ENCODE assay signal across 19 mouse cellular contexts in the genomic region with DNA sequence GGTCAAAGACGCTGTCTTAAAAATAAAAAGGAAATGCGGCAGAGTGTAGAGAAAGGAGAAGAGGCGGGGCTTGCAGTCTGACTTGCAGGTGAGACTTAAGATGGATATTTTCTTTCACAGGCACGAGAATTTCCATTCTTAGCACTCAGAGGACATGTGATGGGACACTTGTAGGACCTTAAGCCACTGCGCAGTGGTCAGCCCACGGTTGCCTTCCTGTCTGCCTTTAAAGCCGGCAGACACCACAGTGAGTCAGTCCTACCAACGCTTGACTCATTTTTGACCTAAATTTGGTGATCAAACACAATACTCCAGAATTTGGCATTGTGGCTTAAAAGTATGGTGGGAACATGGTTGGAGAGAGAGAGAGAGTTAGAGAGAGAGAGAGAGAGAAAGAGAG. TPM values are rescaled to one million over a fixed set of nuclear protein-coding genes. Genes with fewer than 3 reads are reported as not detected.
A peak's percentile ranks its signal among the peaks of the same experiment; 100 is the strongest.
DNase-seq lines count a peak whose midpoint lies in the region; ATAC-seq and TF ChIP-seq lines count a peak whose summit lies in the region.
"Had no signal": no experiment of that assay in that cellular context is flagged by ENCODE, and none has a peak within 500 bp of the region (broad histone marks: within the 10 kb centered on the region; RNA-seq: fewer than 3 reads in every experiment).

No protein-coding gene starts in this region.

- no peak overlapping the region for H3K27ac ChIP-seq in CH12.LX (ENCODE audit: insufficient read depth, low read depth)
- H3K27ac ChIP-seq in midbrain, embryonic 11.5 days (ENCODE audit: low read depth, low read length): no peak overlapping the region
- H3K27ac ChIP-seq: forebrain, embryonic 13.5 days; heart, embryonic 10.5 days; limb, embryonic 13.5 days; liver, embryonic 12.5 days; midbrain, embryonic 10.5 days had no signal

- H3K27me3 ChIP-seq in CH12.LX (replicated peaks): no peaks in the 10 kb centered on the region
- H3K27me3 ChIP-seq in splenic B cell, adult 2 months (ENCODE audit: control insufficient read depth, insufficient read depth, low read length, poor library complexity, severe bottlenecking): no peaks in the 10 kb centered on the region
- no peaks in the 10 kb centered on the region for H3K27me3 ChIP-seq in midbrain, embryonic 11.5 days (ENCODE audit: control insufficient read depth, insufficient read depth, low read length)
- H3K27me3 ChIP-seq: forebrain, embryonic 13.5 days; limb, embryonic 13.5 days had no signal

- peak; percentile 7; the same call in 1 of the 2 replicates for TF ChIP-seq EP300 in CH12.LX (IDR thresholded peaks at IDR 0.05; ENCODE audit: low read length)

- peak; percentile 38; the same call in 1 of the 2 replicates for ATAC-seq in megakaryocyte, adult 5-6 weeks (ENCODE audit: poor library complexity, severe bottlenecking)
- ATAC-seq in midbrain, embryonic 11.5 days (ENCODE audit: low FRiP score): no peak
- ATAC-seq in erythroid progenitor cell, adult 5-6 weeks (replicated peaks; ENCODE audit: low FRiP score, poor library complexity, severe bottlenecking): no peak
- ATAC-seq: forebrain, embryonic 13.5 days; hindbrain, embryonic 16.5 days; intestine, postnatal 0 days; liver, embryonic 12.5 days had no signal

- H3K4me3 ChIP-seq in CH12.LX (replicated peaks in 1 of 3; ENCODE audit: low read depth in 2 of 3, low read length in 2 of 3, poor library complexity in 1 of 3): no peak overlapping the region
- no peak overlapping the region for H3K4me3 ChIP-seq in midbrain, embryonic 11.5 days (ENCODE audit: low read depth, low read length)
- H3K4me3 ChIP-seq: forebrain, embryonic 13.5 days; heart, embryonic 10.5 days; limb, embryonic 13.5 days; liver, embryonic 12.5 days; midbrain, embryonic 10.5 days had no signal

- no peak for TF ChIP-seq RAD21 in CH12.LX (IDR thresholded peaks at IDR 0.05; ENCODE audit: low read depth, low read length)

- TF ChIP-seq CTCF in CH12.LX (conservative IDR thresholded peaks at IDR 0.05 in 1 of 2, IDR thresholded peaks at IDR 0.05 in 1 of 2; ENCODE audit: low read depth in 2 of 2, low read length in 2 of 2): no peak

- H3K36me3 ChIP-seq in CH12.LX (replicated peaks in 1 of 2; ENCODE audit: control insufficient read depth in 1 of 2, insufficient read depth in 1 of 2, low read length in 1 of 2): no peaks in the 10 kb centered on the region
- no peaks in the 10 kb centered on the region for H3K36me3 ChIP-seq in splenic B cell, adult 2 months (ENCODE audit: control insufficient read depth, insufficient read depth, low read length, poor library complexity, severe bottlenecking)
- no peaks in the 10 kb centered on the region for H3K36me3 ChIP-seq in midbrain, embryonic 11.5 days (ENCODE audit: control insufficient read depth, insufficient read depth, low read length)
- H3K36me3 ChIP-seq: heart, embryonic 10.5 days; limb, embryonic 13.5 days; liver, embryonic 12.5 days; midbrain, embryonic 10.5 days had no signal

- peak overlapping the region; percentile 38 for H3K4me2 ChIP-seq in CH12.LX (ENCODE audit: insufficient read depth, low read depth, poor library complexity, severe bottlenecking)
- no peak overlapping the region for H3K4me2 ChIP-seq in midbrain, embryonic 11.5 days
- H3K4me2 ChIP-seq: forebrain, embryonic 13.5 days; limb, embryonic 13.5 days; liver, embryonic 12.5 days had no signal

- DNase-seq in A20 (ENCODE audit: low read depth, low spot score) (peak; percentile 32), CH12.LX (ENCODE audit: extremely low read depth) (no peak)
- peak; percentile 27 for DNase-seq in splenic B cell, adult 2 months (ENCODE audit: low read depth, low spot score)
- DNase-seq in midbrain, embryonic 11.5 days (ENCODE audit: low spot score, missing footprints): no peak
- no peak for DNase-seq in right cerebral cortex, postnatal 14 days
- DNase-seq: cerebellum, adult 11 months; cerebellum, adult 9-11 months; kidney, postnatal 36 days; lung, adult 2 months had no signal

- H3K4me1 ChIP-seq in CH12.LX (ENCODE audit: control insufficient read depth in 1 of 2, insufficient read depth in 2 of 2): peaks cover 16 to 36% of the 10 kb centered on the region in 2 experiments; a peak in 3 of 4 replicates
- no peaks in the 10 kb centered on the region for H3K4me1 ChIP-seq in midbrain, embryonic 11.5 days (ENCODE audit: control insufficient read depth, insufficient read depth, low read length)
- H3K4me1 ChIP-seq: liver, embryonic 12.5 days; midbrain, embryonic 10.5 days had no signal

- H3K79me2 ChIP-seq in CH12.LX (replicated peaks; ENCODE audit: control insufficient read depth, extremely low read depth, insufficient read depth, poor library complexity, severe bottlenecking): no peaks in the 10 kb centered on the region

- 89% methylated on average over 8 of the region's 8 CpGs for WGBS in midbrain, embryonic 11.5 days

- dilution Hi-C loops in CH12.LX (cut with MboI; ENCODE audit: extremely low pct_ligation_motif_present, extremely low pct_unique_long_range_greater_than_20kb, low sequenced_read_pairs): no loop called here

- H3K9me3 ChIP-seq in CH12.LX (replicated peaks; ENCODE audit: low read length): no peaks in the 10 kb centered on the region
- no peaks in the 10 kb centered on the region for H3K9me3 ChIP-seq in midbrain, embryonic 11.5 days (ENCODE audit: control insufficient read depth, low read length)
- H3K9me3 ChIP-seq: forebrain, embryonic 13.5 days; heart, embryonic 10.5 days; liver, embryonic 12.5 days; midbrain, embryonic 10.5 days had no signal

- in situ Hi-C loops in CH12.LX (cut with MboI; ENCODE audit: low pct_ligation_motif_present, low pct_unique_long_range_greater_than_20kb, low sequenced_read_pairs): loop anchor here (5.0 kb wide), 1 partner anchor 51 kb away; no protein-coding TSS in a partner anchor

- H3K9ac ChIP-seq in CH12.LX (ENCODE audit: insufficient read depth, low read depth): no peak overlapping the region
- H3K9ac ChIP-seq in midbrain, embryonic 11.5 days (ENCODE audit: low read length): no peak overlapping the region
- H3K9ac ChIP-seq: forebrain, embryonic 13.5 days; limb, embryonic 13.5 days; liver, embryonic 12.5 days had no signal

- TF ChIP-seq POLR2A in CH12.LX (IDR thresholded peaks at IDR 0.05; ENCODE audit: low read depth, low read length): no peak

TF ChIP-seq in CH12.LX, 34 proteins besides CTCF, POLR2A, EP300 and RAD21:
- TF ChIP-seq NRF1 (IDR thresholded peaks at IDR 0.05; ENCODE audit: low read depth, low read length) (no peak), ELF1 (IDR thresholded peaks at IDR 0.05; ENCODE audit: low read depth, low read length) (no peak), MAX (IDR thresholded peaks at IDR 0.05; ENCODE audit: low read length) (no peak), MXI1 (IDR thresholded peaks at IDR 0.05; ENCODE audit: low read depth, low read length) (no peak), BHLHE40 (IDR thresholded peaks at IDR 0.05; ENCODE audit: low read depth, low read length) (peak; percentile 69; the same call in 1 of the 2 replicates)
TF ChIP-seq in CH12.LX: peak in this region for 1.

RNA-seq across cellular contexts. Expression of gene Camk2g, which starts 17.3 kb away (rescaled TPM):
- 18.5 and 19.8 TPM in 2 replicates for total RNA-seq in CH12.LX (2012; rRNA removed)
- 15.7 and 17.1 TPM in 2 replicates for total RNA-seq in CH12.LX (2014; rRNA removed)
- 33.1 and 34.7 TPM in 2 replicates for polyA plus RNA-seq in CH12.LX (2012; ENCODE audit: insufficient read length, low read depth)
- total RNA-seq in megakaryocyte, adult 5-6 weeks (2015): 24.0 and 24.3 TPM in 2 replicates
- total RNA-seq in megakaryocyte, adult 5-6 weeks (2017): 50.1 and 61.1 TPM in 2 replicates
- polyA plus RNA-seq in midbrain, embryonic 11.5 days (2014; fragmentation: Nextera tagmentation; extraction: Ambion mirVana): 35.9 and 39.5 TPM in 2 replicates
- 6.7 and 7.2 TPM in 2 replicates for total RNA-seq in erythroid progenitor cell, adult 5-6 weeks (2015; ENCODE audit: low replicate concordance)
- 3.6 and 6.9 TPM in 2 replicates for total RNA-seq in erythroid progenitor cell, adult 5-6 weeks (2017; ENCODE audit: low replicate concordance)

RNA-seq across cellular contexts. Expression of gene Plau, which starts 25.2 kb away (rescaled TPM):
- total RNA-seq in CH12.LX (2012; rRNA removed) (2.4 and 3.2 TPM in 2 replicates), CH12.LX (2014; rRNA removed) (1.4 and 1.8 TPM in 2 replicates)
- polyA plus RNA-seq in CH12.LX (2012; ENCODE audit: insufficient read length, low read depth): 2.8 TPM in 2 replicates
- total RNA-seq in megakaryocyte, adult 5-6 weeks (2015): 7.0 and 9.5 TPM in 2 replicates
- 16.8 and 17.1 TPM in 2 replicates for total RNA-seq in megakaryocyte, adult 5-6 weeks (2017)
- polyA plus RNA-seq in midbrain, embryonic 11.5 days (2014; fragmentation: Nextera tagmentation; extraction: Ambion mirVana): 0.22 and 0.40 TPM in 2 replicates
- 2.5 TPM in 1 of 2 replicates, not detected in the other for total RNA-seq in erythroid progenitor cell, adult 5-6 weeks (2015; ENCODE audit: low replicate concordance)
- total RNA-seq in erythroid progenitor cell, adult 5-6 weeks (2017; ENCODE audit: low replicate concordance): 1.6 and 2.1 TPM in 2 replicates
- total RNA-seq: MEL had no signal

Comparison
In these comparisons a context has a peak if more than half of its experiments do, and no peak if none do; other contexts are left out.
1. DNase-seq: peak in A20 (single experiment) and splenic B cell, adult 2 months (single experiment); none in CH12.LX (single experiment), midbrain, embryonic 11.5 days (single experiment) and right cerebral cortex, postnatal 14 days (single experiment).